Mouse (Mus musculus) skeletal muscle tissue, postnatal 0 days (tissue): Measurements from ENCODE around the gene 4930415L06Rik. TPM values are rescaled to one million over a fixed set of nuclear protein-coding genes. Genes with fewer than 3 reads are reported as not detected.

Experiments used
- polyA plus RNA-seq: library from polyadenylated mRNA; unstranded; fragments of >200 nt; fragmentation: Nextera tagmentation; extraction: Ambion mirVana; gene quantifications from 2 replicates; pipeline ENCODE4 v1.2.1, GENCODE M21; 2015

Gene 4930415L06Rik
- not detected in 2 replicates for polyA plus RNA-seq

GRCm38 (mm10) chrX:89932752-89933151, at the start of gene 4930415L06Rik:
Gene 4930415L06Rik (minus strand): TSS chrX:89932852.

Other genes with a start within 250 kb of the 4930415L06Rik start
- gene 4932429P05Rik, start 180.6 kb downstream of the 4930415L06Rik start, polyA plus RNA-seq = not detected in 2 replicates